Mouse (Mus musculus): ENCODE data around the gene Tm4sf4. TPM values are rescaled to one million over a fixed set of nuclear protein-coding genes. Genes with fewer than 3 reads are reported as not detected.

The Tm4sf4 gene
- polyA plus RNA-seq (2015; fragmentation: Nextera tagmentation; extraction: Ambion mirVana), result 0.19 TPM in 1 of 2 replicates, not detected in the other

- 81% methylated on average over 10 of the region's 10 CpGs for WGBS
Observed at GRCm38 (mm10) chr3:57425089-57425730, at the start of gene Tm4sf4. Tm4sf4 (plus strand) TSS chr3:57425314.

GRCm38 (mm10) chr3:57386423-57386822 lies 38.7 kb upstream of the Tm4sf4 start:
- Histone ChIP-seq H3K27me3 (no peaks in the 10 kb centered on the region), H3K4me2 (no peak overlapping the region), H3K36me3 (ENCODE audit: poor library complexity, severe bottlenecking) (no peaks in the 10 kb centered on the region), H3K4me1 (no peaks in the 10 kb centered on the region), H3K9me3 (replicated peaks) (no peaks in the 10 kb centered on the region), H3K4me3 (no peak overlapping the region), H3K27ac (no peak overlapping the region), H3K9ac (no peak overlapping the region)
- no peak for ATAC-seq
- 90% methylated on average over 6 of the region's 6 CpGs for WGBS

More at GRCm38 (mm10) chr3:57425089-57425730, at the start of gene Tm4sf4:
- H3K36me3 ChIP-seq (ENCODE audit: poor library complexity, severe bottlenecking), result no peaks in the 10 kb centered on the region
- H3K4me1 ChIP-seq, result no peaks in the 10 kb centered on the region
- H3K27me3 ChIP-seq, result no peaks in the 10 kb centered on the region
- H3K9me3 ChIP-seq (replicated peaks), result no peaks in the 10 kb centered on the region
- no peak within 1 kb of the TSS for H3K9ac ChIP-seq
- ATAC-seq, result no peak
- H3K4me2 ChIP-seq, result no peak within 1 kb of the TSS
- no peak within 1 kb of the TSS for H3K4me3 ChIP-seq
- no peak within 1 kb of the TSS for H3K27ac ChIP-seq

GRCm38 (mm10) chr3:57386895-57387294 lies 38.2 kb upstream of the Tm4sf4 start:
- WGBS, result 79% methylated on average over 2 of the region's 2 CpGs
- H3K36me3 ChIP-seq (ENCODE audit: poor library complexity, severe bottlenecking), result no peaks in the 10 kb centered on the region
- no peaks in the 10 kb centered on the region for H3K27me3 ChIP-seq
- H3K9ac ChIP-seq, result no peak overlapping the region
- no peak for ATAC-seq
- no peak overlapping the region for H3K4me3 ChIP-seq
- no peaks in the 10 kb centered on the region for H3K9me3 ChIP-seq (replicated peaks)
- no peak overlapping the region for H3K4me2 ChIP-seq
- H3K4me1 ChIP-seq, result no peaks in the 10 kb centered on the region
- H3K27ac ChIP-seq, result no peak overlapping the region

- H3K4me2 ChIP-seq, result no peak overlapping the region
- H3K9ac ChIP-seq, result no peak overlapping the region
- H3K4me1 ChIP-seq, result no peaks in the 10 kb centered on the region
- WGBS, result 78% methylated on average over 2 of the region's 2 CpGs
- H3K4me3 ChIP-seq, result no peak overlapping the region
- no peak for ATAC-seq
- H3K9me3 ChIP-seq (replicated peaks), result no peaks in the 10 kb centered on the region
- H3K27me3 ChIP-seq, result no peaks in the 10 kb centered on the region
- H3K36me3 ChIP-seq (ENCODE audit: poor library complexity, severe bottlenecking), result no peaks in the 10 kb centered on the region
- H3K27ac ChIP-seq, result no peak overlapping the region
Observed at GRCm38 (mm10) chr3:57387593-57387992, 37.5 kb upstream of the Tm4sf4 start.

GRCm38 (mm10) chr3:57411535-57411934 lies 13.6 kb upstream of the Tm4sf4 start:
- H3K27me3 ChIP-seq, result no peaks in the 10 kb centered on the region
- no peaks in the 10 kb centered on the region for H3K36me3 ChIP-seq (ENCODE audit: poor library complexity, severe bottlenecking)
- no peak overlapping the region for H3K4me2 ChIP-seq
- H3K9ac ChIP-seq, result no peak overlapping the region
- H3K4me1 ChIP-seq, result no peaks in the 10 kb centered on the region
- no peak overlapping the region for H3K27ac ChIP-seq
- WGBS, result 87% methylated on average over 4 of the region's 4 CpGs
- ATAC-seq, result no peak
- no peaks in the 10 kb centered on the region for H3K9me3 ChIP-seq (replicated peaks)
- H3K4me3 ChIP-seq, result no peak overlapping the region

GRCm38 (mm10) chr3:57420233-57420632 lies 4.9 kb upstream of the Tm4sf4 start:
- no peaks in the 10 kb centered on the region for H3K4me1 ChIP-seq
- no peak for ATAC-seq
- H3K4me3 ChIP-seq, result no peak overlapping the region
- H3K9ac ChIP-seq, result no peak overlapping the region
- H3K4me2 ChIP-seq, result no peak overlapping the region
- H3K27ac ChIP-seq, result no peak overlapping the region
- no peaks in the 10 kb centered on the region for H3K36me3 ChIP-seq (ENCODE audit: poor library complexity, severe bottlenecking)
- WGBS, result 69% methylated on average over 2 of the region's 2 CpGs
- H3K9me3 ChIP-seq (replicated peaks), result no peaks in the 10 kb centered on the region
- no peaks in the 10 kb centered on the region for H3K27me3 ChIP-seq

GRCm38 (mm10) chr3:57420660-57421059 lies 4.5 kb upstream of the Tm4sf4 start:
- H3K36me3 ChIP-seq (ENCODE audit: poor library complexity, severe bottlenecking), result no peaks in the 10 kb centered on the region
- H3K9me3 ChIP-seq (replicated peaks), result no peaks in the 10 kb centered on the region
- no peak overlapping the region for H3K4me2 ChIP-seq
- no peak overlapping the region for H3K9ac ChIP-seq
- ATAC-seq, result no peak
- 89% methylated on average over 1 of the region's 1 CpGs for WGBS
- no peak overlapping the region for H3K27ac ChIP-seq
- no peaks in the 10 kb centered on the region for H3K27me3 ChIP-seq
- no peaks in the 10 kb centered on the region for H3K4me1 ChIP-seq
- no peak overlapping the region for H3K4me3 ChIP-seq

GRCm38 (mm10) chr3:57426351-57426750 lies 1.2 kb downstream of the Tm4sf4 start:
- no peak for ATAC-seq
- no peaks in the 10 kb centered on the region for H3K4me1 ChIP-seq
- H3K9ac ChIP-seq, result no peak overlapping the region
- H3K27me3 ChIP-seq, result no peaks in the 10 kb centered on the region
- H3K4me2 ChIP-seq, result no peak overlapping the region
- H3K9me3 ChIP-seq (replicated peaks), result no peaks in the 10 kb centered on the region
- H3K36me3 ChIP-seq (ENCODE audit: poor library complexity, severe bottlenecking), result no peaks in the 10 kb centered on the region
- 88% methylated on average over 11 of the region's 11 CpGs for WGBS
- H3K4me3 ChIP-seq, result no peak overlapping the region
- no peak overlapping the region for H3K27ac ChIP-seq

GRCm38 (mm10) chr3:57428682-57429464 lies 3.8 kb downstream of the Tm4sf4 start:
- no peak overlapping the region for H3K4me2 ChIP-seq
- ATAC-seq, result no peak

GRCm38 (mm10) chr3:57429486-57429885 lies 4.4 kb downstream of the Tm4sf4 start:
- Histone ChIP-seq H3K4me1 (no peaks in the 10 kb centered on the region), H3K9me3 (replicated peaks) (no peaks in the 10 kb centered on the region), H3K9ac (no peak overlapping the region), H3K27ac (no peak overlapping the region), H3K36me3 (ENCODE audit: poor library complexity, severe bottlenecking) (no peaks in the 10 kb centered on the region), H3K4me2 (no peak overlapping the region), H3K4me3 (no peak overlapping the region), H3K27me3 (no peaks in the 10 kb centered on the region)
- ATAC-seq, result no peak
- WGBS, result 73% methylated on average over 4 of the region's 4 CpGs

More at GRCm38 (mm10) chr3:57428682-57429464, 3.8 kb downstream of the Tm4sf4 start:
- Histone ChIP-seq H3K4me1 (no peaks in the 10 kb centered on the region), H3K4me3 (no peak overlapping the region), H3K27ac (no peak overlapping the region), H3K9me3 (replicated peaks) (no peaks in the 10 kb centered on the region), H3K36me3 (ENCODE audit: poor library complexity, severe bottlenecking) (no peaks in the 10 kb centered on the region), H3K9ac (no peak overlapping the region), H3K27me3 (no peaks in the 10 kb centered on the region)
- 36% methylated on average over 5 of the region's 5 CpGs for WGBS

- Histone ChIP-seq H3K36me3 (ENCODE audit: poor library complexity, severe bottlenecking) (no peaks in the 10 kb centered on the region), H3K27me3 (no peaks in the 10 kb centered on the region), H3K4me3 (no peak overlapping the region), H3K4me1 (no peaks in the 10 kb centered on the region), H3K9ac (no peak overlapping the region), H3K4me2 (no peak overlapping the region), H3K9me3 (replicated peaks) (no peaks in the 10 kb centered on the region), H3K27ac (no peak overlapping the region)
- WGBS, result 83% methylated on average over 3 of the region's 3 CpGs
- no peak for ATAC-seq
Observed at GRCm38 (mm10) chr3:57431706-57432105, 6.6 kb downstream of the Tm4sf4 start.

GRCm38 (mm10) chr3:57435364-57435763 lies 10.2 kb downstream of the Tm4sf4 start:
- ATAC-seq, result no peak
- no peaks in the 10 kb centered on the region for H3K9me3 ChIP-seq (replicated peaks)
- H3K4me1 ChIP-seq, result no peaks in the 10 kb centered on the region
- no peaks in the 10 kb centered on the region for H3K36me3 ChIP-seq (ENCODE audit: poor library complexity, severe bottlenecking)
- H3K4me2 ChIP-seq, result no peak overlapping the region
- no peak overlapping the region for H3K4me3 ChIP-seq
- no peak overlapping the region for H3K27ac ChIP-seq
- H3K9ac ChIP-seq, result no peak overlapping the region
- 75% methylated on average over 8 of the region's 8 CpGs for WGBS
- no peaks in the 10 kb centered on the region for H3K27me3 ChIP-seq
